Mouse (Mus musculus) small intestine, adult 2 months (tissue): ENCODE results near the gene Spaca7.

Experiments
- CTCF ChIP-seq: fragments of 200-500 bp; IDR thresholded peaks from 2 replicates; pipeline ENCODE4 v1.5.1; 2012; ENCODE audit warnings: low read depth, mild to moderate bottlenecking, control low read depth, inconsistent platforms, low read length, moderate library complexity, mixed read lengths; ENCODE audit not compliant: insufficient replicate concordance, insufficient read length; ENCODE audit errors: extremely low read depth
- POLR2A ChIP-seq: fragments of 200-500 bp; IDR thresholded peaks from 2 replicates; pipeline ENCODE4 v1.6.1; 2012; ENCODE audit warnings: low read depth, mild to moderate bottlenecking, control low read depth, inconsistent platforms, low read length, moderate library complexity

GRCm38 (mm10) chr8:12566509-12566908 is 6.3 kb upstream of the Spaca7 start:
- no peak for TF ChIP-seq CTCF
- TF ChIP-seq POLR2A: no peak
